Mouse (Mus musculus) right cerebral cortex, postnatal 25 days (tissue): ENCODE data around the gene Igsf21.

Source experiments
- DNase-seq: peaks from one replicate; pipeline ENCODE4 v3.0.0; 2022

Gene Igsf21

GRCm38 (mm10) chr4:140038586-140039411 is 207.8 kb downstream of the Igsf21 start:
- DNase-seq = no peak

DNA sequence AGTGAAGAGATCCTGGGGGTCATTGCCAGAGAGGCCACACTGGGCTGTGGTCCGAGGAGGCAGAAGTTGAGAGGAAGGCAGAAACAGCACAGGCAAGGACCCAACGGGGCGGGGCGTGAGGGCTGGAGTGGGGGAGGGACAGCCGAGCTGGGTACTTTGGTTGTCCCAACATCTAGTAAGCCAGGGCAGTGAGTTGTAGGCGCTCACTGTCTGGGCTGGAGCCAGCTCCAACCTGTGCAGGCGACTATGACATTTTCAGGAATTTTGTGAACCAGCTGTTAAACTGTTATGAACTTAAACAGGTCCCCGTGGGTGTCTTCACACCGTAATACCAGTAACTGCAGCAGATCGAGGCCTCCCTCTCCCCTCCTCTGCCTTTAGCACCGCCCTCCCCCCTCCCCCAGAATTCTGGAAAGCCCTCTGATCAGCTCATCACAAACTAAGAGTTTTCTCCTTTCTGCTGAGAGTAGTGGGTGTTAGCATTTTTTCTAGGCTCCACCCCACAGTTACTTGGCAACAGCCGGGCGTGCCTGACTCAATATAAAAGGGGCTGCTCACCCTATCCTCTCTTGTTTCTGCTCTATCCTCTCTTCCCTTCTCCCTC is 208.7 kb downstream of the Igsf21 start:
- peak; percentile 59 for DNase-seq

- peak; percentile 38 for DNase-seq
Observed at GRCm38 (mm10) chr4:140035232-140035631, 211.4 kb downstream of the Igsf21 start.

GRCm38 (mm10) chr4:140033394-140033793 is 213.2 kb downstream of the Igsf21 start:
- no peak for DNase-seq

DNA sequence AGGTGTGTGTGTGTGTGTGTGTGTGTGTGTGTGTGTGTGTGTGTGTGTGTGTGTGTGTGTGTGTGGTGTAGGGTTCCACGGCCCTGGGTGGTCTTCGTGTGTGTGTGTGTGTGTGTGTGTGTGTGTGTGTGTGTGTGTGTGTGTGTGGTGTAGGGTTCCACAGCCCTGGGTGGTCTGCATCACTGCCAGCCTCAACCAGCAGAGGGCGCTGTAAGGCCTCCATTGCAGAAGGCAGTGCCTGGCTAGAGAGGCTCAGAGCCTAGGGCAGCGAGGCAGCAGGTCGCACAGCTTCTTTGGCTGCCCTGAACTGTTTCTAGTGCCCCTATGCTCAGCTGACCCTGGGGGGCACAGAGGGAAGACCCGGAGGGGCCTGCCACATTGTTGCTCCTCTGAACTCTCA is 216.2 kb downstream of the Igsf21 start:
- peak; percentile 44 for DNase-seq

DNA sequence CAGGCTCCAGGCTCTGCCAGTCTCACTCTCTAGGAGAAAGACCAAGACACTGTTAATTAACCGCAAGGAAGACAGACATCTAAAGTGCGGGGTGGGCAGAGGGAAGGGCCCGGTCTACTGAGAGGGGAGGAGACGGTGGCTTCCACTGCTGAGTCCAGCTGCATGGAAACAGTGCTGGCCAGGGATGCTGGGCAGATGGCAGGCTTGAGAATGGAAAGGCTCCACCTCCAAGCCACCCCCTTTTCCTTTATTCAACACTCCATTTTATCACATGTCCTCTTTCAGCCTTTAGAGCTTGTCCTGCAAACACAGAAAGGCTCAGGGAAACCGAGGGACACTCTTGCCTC is 216.6 kb downstream of the Igsf21 start:
- DNase-seq = no peak

DNA sequence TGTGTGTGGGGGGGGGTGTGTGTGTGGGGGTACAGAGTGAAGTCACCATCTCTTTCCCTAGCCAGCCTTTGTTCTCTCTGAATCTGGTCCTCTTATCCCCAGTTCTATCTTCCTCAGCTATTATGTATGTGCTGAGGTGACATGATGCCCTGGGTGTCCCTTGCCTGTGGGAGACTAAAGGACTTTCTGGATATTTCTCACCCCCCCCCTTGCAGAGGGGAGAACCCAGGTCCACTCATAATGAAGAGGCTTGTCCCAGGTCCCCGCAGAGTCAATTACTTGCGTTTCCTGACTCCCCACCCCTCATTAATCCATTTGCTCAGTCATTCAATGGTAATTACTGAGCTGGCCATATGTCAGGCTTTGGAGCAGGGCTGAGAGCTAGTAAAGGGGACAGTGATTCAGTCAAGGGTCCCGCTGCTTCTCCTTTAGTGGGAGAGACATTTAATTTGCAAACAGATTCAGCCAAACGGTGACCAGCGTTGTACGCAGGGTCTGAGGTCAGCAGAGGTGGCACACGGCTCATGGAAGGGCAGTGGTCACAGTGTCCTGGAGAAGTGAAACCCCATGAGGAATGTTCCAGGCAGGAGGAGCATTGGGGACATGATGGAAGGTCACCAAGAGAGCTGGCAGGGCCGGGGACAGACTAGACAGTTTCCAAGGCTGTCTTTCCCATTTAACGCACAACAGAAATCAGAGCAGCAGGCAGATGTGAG is 217.1 kb downstream of the Igsf21 start:
- DNase-seq = no peak

DNA sequence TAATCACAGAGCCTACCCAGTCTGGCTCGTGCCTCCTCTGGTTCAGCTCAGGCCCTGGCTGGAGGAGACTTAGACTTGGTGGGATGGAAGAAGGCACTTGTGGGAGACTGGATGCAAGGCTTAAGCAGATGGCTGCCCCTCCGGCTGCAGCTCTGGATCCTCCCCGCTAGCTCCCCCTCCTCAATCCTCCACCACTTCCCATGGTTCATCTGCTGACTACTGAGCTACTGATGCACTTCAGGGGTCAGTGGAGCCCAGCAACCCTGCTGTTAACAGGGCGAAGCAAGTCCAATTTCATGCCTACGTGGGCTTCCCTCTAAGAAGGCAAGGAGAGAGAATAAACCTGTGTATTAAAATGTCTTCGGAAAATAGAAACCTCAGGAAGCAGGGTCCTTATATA is 222.8 kb downstream of the Igsf21 start:
- DNase-seq = no peak

DNA sequence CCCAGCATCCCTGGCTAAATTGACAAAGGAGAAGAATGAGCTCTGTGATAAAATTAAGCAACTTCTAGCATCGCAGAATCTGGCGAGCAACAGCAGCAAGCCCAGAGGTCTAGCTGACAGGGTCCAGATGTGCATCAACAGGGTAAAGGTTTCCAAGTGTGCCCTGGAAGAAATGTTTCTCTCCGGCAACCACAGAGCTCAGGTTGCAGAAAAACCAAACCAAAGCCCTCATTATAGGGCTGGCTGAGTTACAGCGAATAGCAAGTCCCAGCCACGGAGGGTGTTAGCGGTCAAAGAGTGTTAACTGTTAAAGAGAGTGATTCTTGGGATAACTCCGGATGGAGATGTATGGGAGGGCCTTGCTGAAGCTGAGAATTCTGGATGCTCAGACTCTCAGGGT is 230.7 kb downstream of the Igsf21 start:
- no peak for DNase-seq

DNA sequence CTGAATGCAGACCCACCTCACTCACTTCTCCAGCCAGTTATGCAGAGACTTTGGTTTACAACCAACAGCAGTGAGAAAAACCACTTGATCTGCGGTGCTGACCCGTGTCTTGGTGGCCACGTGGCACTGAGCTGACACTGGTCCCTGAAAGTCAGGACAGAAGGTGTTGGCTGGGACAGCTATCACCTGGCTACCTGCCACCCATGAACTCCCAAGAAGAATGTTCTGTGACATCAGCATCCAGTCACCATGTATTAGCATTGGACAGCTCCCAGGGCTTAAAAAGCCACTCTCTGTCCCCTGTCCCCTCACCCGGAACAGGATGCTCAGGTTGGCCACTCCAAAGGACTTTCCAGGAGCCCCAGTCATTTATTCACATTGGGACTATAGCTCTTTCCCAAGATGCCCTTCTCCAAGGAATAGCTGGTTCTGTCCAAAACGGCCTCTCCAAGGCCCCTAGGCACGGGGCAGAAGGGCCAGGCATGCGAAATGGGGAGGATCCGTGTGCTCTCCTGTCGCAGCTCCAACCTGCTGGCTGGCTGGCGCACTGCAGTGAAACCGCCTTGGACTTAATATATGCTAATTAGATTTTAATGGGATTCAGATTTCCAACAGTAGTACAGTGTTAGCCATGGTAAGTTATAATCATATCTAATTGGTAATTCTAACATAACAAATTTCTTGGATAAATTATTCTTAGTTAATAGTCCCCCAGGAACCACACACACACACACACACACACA is 235.7 kb downstream of the Igsf21 start:
- DNase-seq = no peak

DNA sequence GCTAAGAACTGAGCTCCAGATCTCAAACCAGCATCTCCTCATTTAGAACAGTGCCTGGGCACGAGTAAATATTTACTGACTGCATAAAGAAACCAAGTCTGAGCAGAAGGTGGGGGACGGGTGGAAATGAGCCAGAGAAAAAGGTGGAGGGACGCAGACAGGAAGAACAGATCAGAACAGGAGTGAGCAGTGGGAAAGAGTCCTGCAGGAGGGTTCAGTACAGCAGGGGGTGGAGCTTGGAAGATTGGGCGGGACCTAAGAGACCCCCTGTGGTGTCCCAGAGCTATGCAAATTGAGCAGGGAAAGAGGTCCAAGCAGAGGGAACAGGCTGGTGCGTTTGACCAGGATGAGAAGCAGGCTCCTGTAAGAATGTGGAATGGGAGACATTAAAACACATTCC is 241.7 kb downstream of the Igsf21 start:
- DNase-seq = no peak

DNA sequence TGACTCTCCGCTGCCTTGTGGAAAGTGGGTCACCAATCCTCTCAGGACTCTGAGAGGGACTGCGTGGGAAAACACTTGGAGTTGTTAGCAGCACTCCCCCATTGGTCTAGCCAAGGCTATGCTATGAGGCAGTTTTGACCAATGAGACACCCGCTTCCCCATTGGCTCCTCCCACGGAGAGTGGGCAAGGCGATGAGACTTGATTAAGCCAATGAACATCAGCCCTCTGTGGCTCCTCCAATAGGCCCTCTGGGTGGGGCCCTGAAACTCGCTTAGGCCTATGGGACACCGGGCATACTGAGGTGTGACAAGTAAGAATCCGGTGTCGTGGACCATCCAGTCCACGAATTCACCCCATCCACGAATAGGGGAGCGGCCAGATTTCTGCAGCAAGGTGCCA is 242.4 kb downstream of the Igsf21 start:
- DNase-seq = peak; percentile 68

DNA sequence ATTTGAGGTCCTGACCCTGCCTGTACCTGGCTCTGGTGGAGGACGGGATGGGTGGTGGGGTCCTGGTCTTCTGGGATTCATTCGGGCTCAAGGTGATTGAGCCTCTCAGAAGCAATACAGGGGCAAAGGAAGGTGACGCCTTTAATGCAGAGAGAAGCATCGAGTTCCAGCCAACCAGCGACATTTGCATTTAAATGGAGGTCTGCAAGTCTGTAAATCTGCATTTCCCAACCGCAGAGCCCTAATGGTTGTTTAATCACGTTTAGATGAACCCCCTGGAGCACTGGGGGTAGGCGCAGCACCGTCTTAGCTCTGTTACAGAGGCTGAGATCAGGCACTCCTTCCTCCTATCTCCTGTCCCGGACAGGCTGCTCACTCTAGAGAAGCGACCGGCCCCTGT is 244.5 kb downstream of the Igsf21 start:
- no peak for DNase-seq

- no peak for DNase-seq
Observed at GRCm38 (mm10) chr4:140000911-140001310, 245.7 kb downstream of the Igsf21 start.

- no peak for DNase-seq
Observed at GRCm38 (mm10) chr4:139999033-139999432, 247.6 kb downstream of the Igsf21 start.

DNA sequence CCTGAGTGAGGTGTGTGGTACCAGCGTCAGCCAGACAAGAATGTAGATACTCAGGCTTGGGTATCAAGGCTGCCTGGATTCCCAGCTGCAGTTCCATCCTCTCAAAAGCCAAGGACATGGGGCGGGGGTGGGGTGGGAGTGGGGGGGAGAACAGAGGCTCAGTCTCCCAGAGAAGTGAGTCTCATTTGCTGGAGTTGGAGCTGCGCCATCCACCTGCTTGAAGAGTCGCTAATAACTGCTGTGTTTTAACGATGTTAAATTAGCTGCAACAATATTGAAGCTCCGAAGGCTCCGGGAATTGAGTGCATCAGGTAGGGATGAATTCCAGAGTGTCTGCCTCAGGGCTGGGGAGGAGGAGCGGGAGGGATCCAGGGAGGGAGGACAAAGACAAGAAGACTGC is 250.9 kb downstream of the Igsf21 start:
- DNase-seq = no peak

DNA sequence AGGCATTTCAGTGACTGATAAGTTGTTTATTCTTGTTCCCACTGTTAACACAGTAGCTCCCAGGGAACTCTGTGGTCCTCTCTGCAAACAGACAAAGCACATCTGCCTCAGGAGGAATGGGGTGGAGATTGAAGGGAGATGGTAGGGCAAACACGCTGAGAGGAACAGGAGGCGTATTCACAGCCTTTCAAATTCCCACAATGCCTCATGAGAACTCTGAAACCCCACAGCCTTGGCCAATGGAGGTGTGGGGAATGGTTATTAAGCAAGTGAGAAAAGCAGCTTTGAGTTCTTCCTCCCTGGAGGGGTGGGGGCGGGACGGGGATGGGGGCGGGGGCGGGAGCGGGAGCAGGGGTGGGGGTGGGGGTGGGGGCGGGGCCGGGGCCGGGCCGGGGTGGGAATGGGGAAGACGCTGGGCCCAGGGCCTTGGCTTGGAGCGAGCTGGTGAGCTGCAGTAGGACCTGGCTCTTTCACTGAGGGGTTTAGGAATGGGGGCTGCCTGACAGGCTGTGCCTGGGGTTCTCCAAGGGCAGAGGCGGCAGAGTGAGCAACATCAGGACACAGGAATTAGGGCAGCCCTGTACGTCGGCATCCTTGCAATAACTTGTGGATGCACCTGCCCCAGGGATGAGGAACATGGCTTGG is 253.4 kb downstream of the Igsf21 start:
- DNase-seq = no peak

GRCm38 (mm10) chr4:139986913-139987312 is 259.7 kb downstream of the Igsf21 start:
- no peak for DNase-seq

DNA sequence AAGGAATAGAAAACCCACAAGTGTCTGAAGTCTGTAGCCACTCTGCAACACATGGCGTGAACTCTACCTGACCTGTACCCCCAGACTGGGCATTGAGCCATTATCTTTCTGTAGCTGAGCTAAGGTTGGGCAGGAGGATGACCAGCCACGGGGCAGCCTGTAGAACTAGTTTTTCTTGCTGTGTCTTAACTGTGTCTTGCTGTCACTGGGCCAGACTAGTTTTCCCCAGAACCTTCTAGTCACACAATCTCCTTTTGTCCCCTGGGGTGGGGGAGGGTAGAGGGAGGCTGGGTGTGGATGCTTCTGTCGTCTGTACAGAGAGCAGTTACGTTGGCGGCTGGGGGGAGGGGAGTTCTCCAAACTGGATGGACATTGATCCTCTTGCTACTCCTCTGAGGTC is 267.9 kb downstream of the Igsf21 start:
- no peak for DNase-seq

- DNase-seq = no peak
Observed at GRCm38 (mm10) chr4:139977308-139977781, 269.2 kb downstream of the Igsf21 start.
